Mouse (Mus musculus) brain, embryonic 14.5 days (tissue): ENCODE measurements around the gene 1110008P14Rik.

Experiments used
- CTCF ChIP-seq: fragments of 200-500 bp; IDR thresholded peaks from 2 replicates; pipeline ENCODE4 v1.5.1; 2012; ENCODE audit warnings: inconsistent platforms, mild to moderate bottlenecking, moderate library complexity, borderline replicate concordance; ENCODE audit not compliant: insufficient read depth, insufficient read length; ENCODE audit errors: extremely low read depth
- POLR2A ChIP-seq: fragments of 200-500 bp; IDR thresholded peaks from 2 replicates; pipeline ENCODE4 v1.6.1; 2012; ENCODE audit warnings: mild to moderate bottlenecking, inconsistent platforms, borderline replicate concordance; ENCODE audit not compliant: poor library complexity, insufficient read depth, insufficient read length, severe bottlenecking; ENCODE audit errors: extremely low read depth

DNA sequence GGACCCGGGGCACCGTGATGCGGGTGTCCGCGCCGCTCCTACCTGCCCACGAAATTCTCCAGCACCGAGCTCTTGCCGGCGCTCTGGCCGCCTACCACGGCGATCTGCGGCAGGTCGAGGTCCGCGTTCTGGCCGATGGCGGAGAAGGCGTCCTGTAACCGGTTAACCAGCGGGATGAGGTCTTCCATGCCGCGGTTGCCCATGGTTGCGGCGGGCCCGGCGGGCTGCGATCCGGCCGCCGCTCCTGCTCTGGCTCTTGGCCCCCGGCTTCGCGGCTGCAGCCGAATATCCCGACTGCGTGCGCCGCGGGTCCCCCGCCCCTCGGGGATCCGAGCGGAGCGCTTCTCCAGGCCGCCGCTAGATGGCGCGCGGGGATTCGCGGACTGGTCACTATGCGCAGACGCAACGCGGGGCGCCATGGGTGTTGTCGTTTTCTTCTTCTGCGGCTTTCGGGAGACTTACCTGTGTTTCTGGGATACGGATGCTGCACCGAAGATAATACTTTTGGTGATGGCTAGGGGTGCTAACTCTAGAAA lies 28.7 kb downstream of the 1110008P14Rik start, which contains the start of gene Dnm1:
- peak; percentile 61; the same call in 1 of the 2 replicates for TF ChIP-seq POLR2A
- peak; percentile 94 for TF ChIP-seq CTCF
